Mouse (Mus musculus) forebrain, embryonic 15.5 days (tissue): ENCODE measurements at regions not wholly inside any gene's neighbourhood (a gene's known extent, or its start where the extent isn't known, plus 50 kb on each side); places are given as distances from the start of the nearest gene placed in this dataset.

Source experiments
- ATAC-seq: fragments of 200-750 bp; cut with Nextera tagmentation; replicated peaks from 2 replicates; pipeline ENCODE4 v1.8.0; 2017; ENCODE audit warnings: mild to moderate bottlenecking, moderate TSS enrichment, moderate library complexity
- H3K27ac ChIP-seq: fragments of 300-500 bp; sonication (generic); replicated peaks from 2 replicates; pipeline ENCODE4 v1.5.1; 2015; ENCODE audit warnings: mild to moderate bottlenecking, inconsistent platforms
- H3K27me3 ChIP-seq: fragments of 300-500 bp; sonication (generic); 2 replicates; pipeline ENCODE4 v1.6.1; 2015; ENCODE audit warnings: inconsistent platforms
- H3K36me3 ChIP-seq: fragments of 300-500 bp; sonication (generic); 2 replicates; pipeline ENCODE4 v1.6.1; 2015; ENCODE audit warnings: mild to moderate bottlenecking, inconsistent platforms
- H3K4me1 ChIP-seq: fragments of 300-500 bp; sonication (generic); 2 replicates; pipeline ENCODE4 v1.6.1; 2015; ENCODE audit warnings: inconsistent platforms
- H3K4me2 ChIP-seq: fragments of 300-500 bp; sonication (generic); replicated peaks from 2 replicates; pipeline ENCODE4 v1.6.1; 2015; ENCODE audit warnings: mild to moderate bottlenecking, inconsistent platforms
- H3K4me3 ChIP-seq: fragments of 300-500 bp; sonication (generic); 2 replicates; pipeline ENCODE4 v1.5.1; 2015; ENCODE audit warnings: mild to moderate bottlenecking, inconsistent platforms
- H3K9ac ChIP-seq: fragments of 300-500 bp; sonication (generic); replicated peaks from 2 replicates; pipeline ENCODE4 v1.6.1; 2015; ENCODE audit warnings: mild to moderate bottlenecking, inconsistent platforms
- H3K9me3 ChIP-seq: fragments of 300-500 bp; sonication (generic); 2 replicates; pipeline ENCODE4 v1.6.1; 2016; ENCODE audit warnings: inconsistent platforms
- WGBS: fragments of 180-500 bp; shearing (Covaris S2); methylation state at CpG from one replicate; pipeline ENCODE4 v1.1.7; 2015; ENCODE audit warnings: mixed read lengths; 5-methylcytosine and 5-hydroxymethylcytosine counted together

- Histone ChIP-seq H3K27me3 (no peaks in the 10 kb centered on the region), H3K4me3 (no peak overlapping the region), H3K4me1 (no peaks in the 10 kb centered on the region), H3K9me3 (no peaks in the 10 kb centered on the region), H3K36me3 (no peaks in the 10 kb centered on the region), H3K9ac (no peak overlapping the region), H3K4me2 (no peak overlapping the region), H3K27ac (no peak overlapping the region)
- WGBS: 43% methylated on average over 8 of the region's 8 CpGs
- no peak for ATAC-seq
Observed at GRCm38 (mm10) chr4:135041921-135042320, 78.5 kb upstream of the Runx3 start.

- H3K4me1 ChIP-seq: no peaks in the 10 kb centered on the region
- 95% methylated on average over 1 of the region's 1 CpGs for WGBS
- no peak overlapping the region for H3K4me3 ChIP-seq
- H3K4me2 ChIP-seq: no peak overlapping the region
- no peaks in the 10 kb centered on the region for H3K36me3 ChIP-seq
- no peak overlapping the region for H3K27ac ChIP-seq
- H3K27me3 ChIP-seq: no peaks in the 10 kb centered on the region
- H3K9ac ChIP-seq: no peak overlapping the region
- H3K9me3 ChIP-seq: no peaks in the 10 kb centered on the region
- ATAC-seq: no peak
Observed at GRCm38 (mm10) chr4:135042501-135042900, 78.0 kb upstream of the Runx3 start.

DNA sequence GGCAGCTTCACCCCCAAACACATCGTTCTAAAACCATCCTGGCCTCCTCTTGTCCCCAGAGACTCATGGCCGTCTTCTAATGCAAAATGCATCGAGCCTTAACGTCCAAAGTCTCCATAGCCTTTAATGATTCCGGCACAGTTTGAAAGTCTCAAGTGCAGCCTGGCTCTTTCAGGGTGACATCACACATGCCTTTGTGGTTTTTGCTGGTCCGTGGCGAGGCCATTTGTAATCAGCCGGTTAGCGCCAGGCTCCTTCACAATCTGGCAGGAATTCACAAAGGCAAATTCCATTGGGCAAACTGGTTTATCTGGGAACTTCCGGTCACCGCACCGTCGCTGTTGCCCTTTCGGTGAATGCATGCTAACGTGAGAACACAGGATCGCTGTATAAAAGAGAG, 75.4 kb upstream of the Runx3 start:
- ATAC-seq: no peak
- 60% methylated on average over 16 of the region's 16 CpGs for WGBS
- Histone ChIP-seq H3K4me3 (no peak overlapping the region), H3K9ac (no peak overlapping the region), H3K4me1 (no peaks in the 10 kb centered on the region), H3K9me3 (no peaks in the 10 kb centered on the region), H3K4me2 (no peak overlapping the region), H3K27me3 (no peaks in the 10 kb centered on the region), H3K36me3 (no peaks in the 10 kb centered on the region), H3K27ac (no peak overlapping the region)

DNA sequence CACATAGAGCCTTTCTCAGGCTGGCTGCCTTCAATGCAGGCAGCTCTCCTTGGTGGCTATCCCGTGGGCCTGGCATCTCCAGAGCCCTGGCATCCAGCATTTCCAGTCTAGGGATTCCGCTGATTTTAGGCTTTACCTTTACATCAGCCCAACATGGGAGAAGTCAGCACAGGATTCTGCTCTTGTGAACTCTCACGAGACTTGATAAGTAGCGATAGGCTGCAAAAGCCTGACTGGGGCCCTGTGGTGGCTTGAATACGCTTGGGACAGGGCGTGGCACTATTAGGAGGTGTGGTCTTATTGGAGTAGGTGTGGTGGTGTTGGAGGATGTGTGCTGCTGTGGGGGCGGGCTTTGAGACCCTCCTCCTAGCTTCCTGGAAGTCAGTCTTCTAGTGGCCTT, 73.8 kb upstream of the Runx3 start:
- H3K9ac ChIP-seq: no peak overlapping the region
- no peak overlapping the region for H3K27ac ChIP-seq
- no peaks in the 10 kb centered on the region for H3K27me3 ChIP-seq
- no peaks in the 10 kb centered on the region for H3K36me3 ChIP-seq
- 85% methylated on average over 7 of the region's 7 CpGs for WGBS
- H3K4me2 ChIP-seq: no peak overlapping the region
- H3K4me3 ChIP-seq: no peak overlapping the region
- ATAC-seq: no peak
- no peaks in the 10 kb centered on the region for H3K9me3 ChIP-seq
- no peaks in the 10 kb centered on the region for H3K4me1 ChIP-seq

- Histone ChIP-seq H3K9ac (no peak overlapping the region), H3K9me3 (no peaks in the 10 kb centered on the region), H3K27ac (no peak overlapping the region), H3K4me3 (no peak overlapping the region), H3K27me3 (no peaks in the 10 kb centered on the region), H3K4me2 (no peak overlapping the region), H3K36me3 (no peaks in the 10 kb centered on the region), H3K4me1 (no peaks in the 10 kb centered on the region)
- WGBS: 53% methylated on average over 6 of the region's 6 CpGs
- no peak for ATAC-seq
Observed at GRCm38 (mm10) chr4:135047251-135047650, 73.2 kb upstream of the Runx3 start.

- no peak overlapping the region for H3K4me2 ChIP-seq
- no peak for ATAC-seq
- WGBS: 81% methylated on average over 5 of the region's 5 CpGs
- no peaks in the 10 kb centered on the region for H3K27me3 ChIP-seq
- no peaks in the 10 kb centered on the region for H3K36me3 ChIP-seq
- no peaks in the 10 kb centered on the region for H3K9me3 ChIP-seq
- H3K4me1 ChIP-seq: no peaks in the 10 kb centered on the region
- H3K27ac ChIP-seq: no peak overlapping the region
- no peak overlapping the region for H3K9ac ChIP-seq
- no peak overlapping the region for H3K4me3 ChIP-seq
Observed at GRCm38 (mm10) chr4:135047771-135048170, 72.7 kb upstream of the Runx3 start.

DNA sequence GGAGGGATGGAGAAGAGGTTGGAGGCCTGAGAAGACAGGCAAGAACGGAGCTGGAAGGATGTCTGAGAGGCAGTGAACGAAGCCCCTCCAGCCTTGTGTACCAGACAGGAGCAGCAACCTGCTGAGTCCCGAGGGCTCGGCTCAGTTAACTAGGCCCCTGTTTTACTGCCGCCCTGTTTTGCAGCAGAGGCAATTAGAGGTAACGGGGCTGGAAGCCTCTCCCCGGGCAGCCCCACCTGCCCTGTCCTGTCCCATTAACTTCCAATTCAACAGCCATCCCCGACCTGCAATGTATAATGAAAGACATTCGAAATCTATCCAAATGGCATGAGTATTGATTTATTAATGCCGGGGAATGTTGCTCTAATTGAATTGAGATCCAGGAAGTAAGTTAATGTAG, 70.5 kb upstream of the Runx3 start:
- Histone ChIP-seq H3K36me3 (no peaks in the 10 kb centered on the region), H3K4me2 (no peak overlapping the region), H3K27me3 (no peaks in the 10 kb centered on the region), H3K4me3 (no peak overlapping the region), H3K4me1 (no peaks in the 10 kb centered on the region), H3K27ac (no peak overlapping the region), H3K9ac (no peak overlapping the region), H3K9me3 (no peaks in the 10 kb centered on the region)
- no peak for ATAC-seq
- 54% methylated on average over 10 of the region's 10 CpGs for WGBS

GRCm38 (mm10) chr4:135051466-135051865, 69.0 kb upstream of the Runx3 start:
- ATAC-seq: no peak
- 78% methylated on average over 11 of the region's 11 CpGs for WGBS
- no peak overlapping the region for H3K4me2 ChIP-seq
- H3K4me3 ChIP-seq: no peak overlapping the region
- no peaks in the 10 kb centered on the region for H3K27me3 ChIP-seq
- no peak overlapping the region for H3K27ac ChIP-seq
- H3K9me3 ChIP-seq: no peaks in the 10 kb centered on the region
- H3K4me1 ChIP-seq: no peaks in the 10 kb centered on the region
- no peak overlapping the region for H3K9ac ChIP-seq
- H3K36me3 ChIP-seq: no peaks in the 10 kb centered on the region

GRCm38 (mm10) chr4:135053585-135053984, 66.9 kb upstream of the Runx3 start:
- no peak overlapping the region for H3K4me2 ChIP-seq
- H3K9ac ChIP-seq: no peak overlapping the region
- no peaks in the 10 kb centered on the region for H3K9me3 ChIP-seq
- no peaks in the 10 kb centered on the region for H3K27me3 ChIP-seq
- H3K27ac ChIP-seq: no peak overlapping the region
- 95% methylated on average over 11 of the region's 11 CpGs for WGBS
- no peaks in the 10 kb centered on the region for H3K36me3 ChIP-seq
- no peak overlapping the region for H3K4me3 ChIP-seq
- H3K4me1 ChIP-seq: no peaks in the 10 kb centered on the region
- no peak for ATAC-seq

DNA sequence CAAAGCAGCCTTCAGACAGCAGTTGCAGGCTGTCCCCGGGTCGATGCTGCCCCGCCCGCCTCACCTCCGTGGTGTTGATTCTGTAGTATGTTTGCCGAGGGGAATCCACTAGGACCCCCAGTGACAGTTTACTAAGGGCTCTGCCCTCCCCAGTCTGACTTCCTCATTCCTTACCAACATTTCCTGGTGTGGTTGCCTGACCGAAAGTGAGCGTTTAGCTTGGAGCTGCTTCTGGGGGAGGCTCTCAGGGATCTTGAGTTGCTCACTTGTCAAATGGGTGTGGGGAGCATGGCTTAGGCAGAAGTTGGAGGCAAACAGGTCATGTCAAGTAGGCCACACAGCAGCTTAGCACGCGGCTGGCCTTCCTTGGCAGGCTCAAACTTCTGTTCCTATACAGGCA, 66.1 kb upstream of the Runx3 start:
- 92% methylated on average over 10 of the region's 10 CpGs for whole genome bisulfite sequencing
- ATAC-seq: no peak
- Histone ChIP-seq H3K9ac (no peak overlapping the region), H3K4me1 (no peaks in the 10 kb centered on the region), H3K27me3 (no peaks in the 10 kb centered on the region), H3K4me2 (no peak overlapping the region), H3K9me3 (no peaks in the 10 kb centered on the region), H3K27ac (no peak overlapping the region), H3K36me3 (no peaks in the 10 kb centered on the region), H3K4me3 (no peak overlapping the region)

GRCm38 (mm10) chr4:135056371-135056770, 64.1 kb upstream of the Runx3 start:
- H3K36me3 ChIP-seq: no peaks in the 10 kb centered on the region
- no peak overlapping the region for H3K4me3 ChIP-seq
- H3K27me3 ChIP-seq: no peaks in the 10 kb centered on the region
- no peak overlapping the region for H3K4me2 ChIP-seq
- H3K9ac ChIP-seq: no peak overlapping the region
- 96% methylated on average over 7 of the region's 7 CpGs for WGBS
- no peak overlapping the region for H3K27ac ChIP-seq
- H3K9me3 ChIP-seq: no peaks in the 10 kb centered on the region
- ATAC-seq: no peak
- no peaks in the 10 kb centered on the region for H3K4me1 ChIP-seq

DNA sequence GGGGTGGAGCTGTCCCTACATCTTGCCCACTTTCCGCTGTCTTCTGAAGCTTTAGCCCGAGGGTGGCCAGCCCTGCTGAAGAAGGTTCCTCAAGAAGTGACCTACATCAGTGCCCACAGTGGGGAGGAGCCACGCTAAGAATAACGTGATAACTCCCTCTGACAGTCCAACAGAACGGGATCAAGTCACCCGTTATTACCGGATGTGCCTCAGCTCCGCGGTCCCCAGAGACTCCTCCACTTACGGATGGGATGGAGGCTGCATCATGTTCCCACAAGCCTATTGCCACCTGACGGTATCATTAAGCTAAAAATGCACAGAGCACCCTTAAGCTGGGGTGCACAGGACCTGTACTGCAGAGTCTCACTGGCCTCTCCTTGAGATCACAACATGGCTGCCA, 63.2 kb upstream of the Runx3 start:
- Histone ChIP-seq H3K27me3 (no peaks in the 10 kb centered on the region), H3K9ac (no peak overlapping the region), H3K9me3 (no peaks in the 10 kb centered on the region), H3K27ac (no peak overlapping the region), H3K4me3 (no peak overlapping the region), H3K4me2 (no peak overlapping the region), H3K36me3 (no peaks in the 10 kb centered on the region), H3K4me1 (no peaks in the 10 kb centered on the region)
- ATAC-seq: no peak
- 88% methylated on average over 11 of the region's 11 CpGs for WGBS

DNA sequence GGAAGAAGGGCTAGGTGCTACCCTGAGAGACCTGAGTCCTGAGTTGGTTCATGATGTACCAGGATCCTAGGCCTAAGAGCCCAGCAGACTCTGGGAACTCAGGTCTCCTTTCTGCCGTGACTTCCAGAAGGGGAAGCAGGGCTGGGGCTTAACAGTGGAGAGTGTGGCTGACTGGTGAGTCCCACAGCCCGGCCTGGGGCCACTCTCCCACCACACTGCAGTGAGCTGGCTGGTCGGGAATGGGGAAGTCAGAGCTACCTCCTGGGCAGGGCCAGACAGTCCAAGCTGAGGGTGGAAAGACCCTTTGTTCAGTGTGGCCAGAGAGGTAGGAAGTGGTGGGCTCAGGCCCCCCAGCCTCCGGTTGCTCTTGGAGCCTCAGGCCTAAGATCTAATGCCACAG, 61.6 kb upstream of the Runx3 start:
- H3K4me2 ChIP-seq: no peak overlapping the region
- no peaks in the 10 kb centered on the region for H3K36me3 ChIP-seq
- 71% methylated on average over 4 of the region's 4 CpGs for WGBS
- no peaks in the 10 kb centered on the region for H3K4me1 ChIP-seq
- no peak overlapping the region for H3K27ac ChIP-seq
- no peak overlapping the region for H3K4me3 ChIP-seq
- no peak overlapping the region for H3K9ac ChIP-seq
- H3K27me3 ChIP-seq: no peaks in the 10 kb centered on the region
- no peaks in the 10 kb centered on the region for H3K9me3 ChIP-seq
- no peak for ATAC-seq
